Mouse (Mus musculus) spleen, adult 18-20 months (tissue): Measurements from ENCODE around the gene Lmo7.

Experiments
- DNase-seq, 2 experiments: peaks; one replicate each; pipeline ENCODE4 v3.0.0; 2022; ENCODE audit warnings: mixed read lengths in 2 of 2

Lmo7 gene

GRCm38 (mm10) chr14:101838231-101838839, 108.6 kb downstream of the Lmo7 start:
- DNase-seq = no peak

- DNase-seq = no peak
Measured at GRCm38 (mm10) chr14:101839771-101840731, 110.3 kb downstream of the Lmo7 start.

GRCm38 (mm10) chr14:101841271-101841670, 111.5 kb downstream of the Lmo7 start:
- DNase-seq = no peak

GRCm38 (mm10) chr14:101842521-101842920, 112.8 kb downstream of the Lmo7 start:
- DNase-seq = peak in 1 of 2 experiments; percentile 6

GRCm38 (mm10) chr14:101843443-101843842, 113.7 kb downstream of the Lmo7 start:
- no peak for DNase-seq

GRCm38 (mm10) chr14:101844467-101844866, 114.7 kb downstream of the Lmo7 start:
- DNase-seq = no peak

GRCm38 (mm10) chr14:101846097-101846882, 116.5 kb downstream of the Lmo7 start:
- no peak for DNase-seq

GRCm38 (mm10) chr14:101847520-101847919, 117.8 kb downstream of the Lmo7 start:
- DNase-seq = no peak

GRCm38 (mm10) chr14:101852584-101853195, 122.9 kb downstream of the Lmo7 start:
- no peak for DNase-seq

- DNase-seq = no peak
Measured at GRCm38 (mm10) chr14:101853207-101853606, 123.5 kb downstream of the Lmo7 start.

GRCm38 (mm10) chr14:101853722-101854121, 124.0 kb downstream of the Lmo7 start:
- no peak for DNase-seq

- DNase-seq = no peak
Measured at GRCm38 (mm10) chr14:101854226-101854625, 124.5 kb downstream of the Lmo7 start.

GRCm38 (mm10) chr14:101859305-101859886, 129.6 kb downstream of the Lmo7 start:
- DNase-seq = no peak

- DNase-seq = no peak
Measured at GRCm38 (mm10) chr14:101862088-101862487, 132.3 kb downstream of the Lmo7 start.

GRCm38 (mm10) chr14:101867071-101867733, 137.4 kb downstream of the Lmo7 start:
- DNase-seq = no peak

GRCm38 (mm10) chr14:101869145-101869544, 139.4 kb downstream of the Lmo7 start:
- no peak for DNase-seq

- no peak for DNase-seq
Measured at GRCm38 (mm10) chr14:101869661-101870060, 139.9 kb downstream of the Lmo7 start.

GRCm38 (mm10) chr14:101870171-101870902, 140.6 kb downstream of the Lmo7 start:
- DNase-seq = no peak

- DNase-seq = no peak
Measured at GRCm38 (mm10) chr14:101872846-101873245, 143.1 kb downstream of the Lmo7 start.

- no peak for DNase-seq
Measured at GRCm38 (mm10) chr14:101878346-101879049, 148.7 kb downstream of the Lmo7 start.
